Mouse (Mus musculus) pancreas, adult 10 weeks (tissue): ENCODE results near the gene Dcaf12. TPM values are rescaled to one million over a fixed set of nuclear protein-coding genes. Genes with fewer than 3 reads are reported as not detected.

Experiments used
- polyA plus RNA-seq: library from polyadenylated mRNA; stranded (reverse); fragments of 350-450 nt; fragmentation: Illumina TruSeq; extraction: RNeasy Lipid Tissue Mini Kit (QIAGEN cat#74804); gene quantifications from one replicate; pipeline ENCODE4 v1.2.3, GENCODE M21; 2015; ENCODE audit warnings: low read depth, low replicate concordance; ENCODE audit not compliant: insufficient read depth

The Dcaf12 gene
- 7.6 TPM for polyA plus RNA-seq

GRCm38 (mm10) chr4:41314141-41315129, at the start of gene Dcaf12:
Gene Dcaf12 (minus strand): TSS chr4:41314889.

GRCm38 (mm10) chr4:41348584-41349198, 34.0 kb upstream of the Dcaf12 start, which contains the start of gene Ubap1:
Gene Ubap1 (plus strand): TSS chr4:41348996.

GRCm38 (mm10) chr4:41274980-41275850, 39.5 kb downstream of the Dcaf12 start, which contains the start of gene Ubap2:
Gene Ubap2 (minus strand): TSS chr4:41275144.

Other genes with a start within 250 kb of the Dcaf12 start
- not detected for gene Aqp3, start 216.7 kb downstream of the Dcaf12 start, polyA plus RNA-seq
- gene Nol6, start 190.4 kb downstream of the Dcaf12 start, polyA plus RNA-seq, result 5.0 TPM
- 17.8 TPM for gene Ube2r2, start 179.1 kb downstream of the Dcaf12 start, polyA plus RNA-seq
- gene Ubap2, start 39.7 kb downstream of the Dcaf12 start, polyA plus RNA-seq, result 8.9 TPM
- gene Ubap1, start 34.1 kb upstream of the Dcaf12 start, polyA plus RNA-seq, result 10.5 TPM
- not detected for gene Kif24, start 150.0 kb upstream of the Dcaf12 start, polyA plus RNA-seq
- gene Nudt2, start 150.3 kb upstream of the Dcaf12 start, polyA plus RNA-seq, result 5.1 TPM
- gene AI464131, start 188.2 kb upstream of the Dcaf12 start, polyA plus RNA-seq, result 1.4 TPM
- gene 1110017D15Rik, start 202.4 kb upstream of the Dcaf12 start, polyA plus RNA-seq, result not detected